Mouse (Mus musculus) cerebellum, adult 2 months (tissue): ENCODE data around the gene Trim46. TPM values are rescaled to one million over a fixed set of nuclear protein-coding genes. Genes with fewer than 3 reads are reported as not detected.

Experiments
- DNase-seq, 2 experiments: peaks; one replicate each; pipeline ENCODE4 v3.0.0; 2021
- H3K27ac ChIP-seq: fragments of 200-500 bp; 2 replicates; pipeline ENCODE4 v1.5.1; 2012; ENCODE audit warnings: low read length, control low read depth, inconsistent platforms; ENCODE audit not compliant: insufficient read depth
- H3K27me3 ChIP-seq: fragments of 200-500 bp; 2 replicates; pipeline ENCODE4 v1.6.1; 2012; ENCODE audit warnings: inconsistent platforms, mild to moderate bottlenecking, low read length, moderate library complexity; ENCODE audit not compliant: control insufficient read depth, insufficient read depth
- H3K4me1 ChIP-seq: fragments of 200-500 bp; 2 replicates; pipeline ENCODE4 v1.6.1; 2011; ENCODE audit warnings: low read length; ENCODE audit not compliant: control insufficient read depth, insufficient read depth
- H3K4me3 ChIP-seq: fragments of 200-500 bp; replicated peaks from 2 replicates; pipeline ENCODE3; 2011; ENCODE audit warnings: mild to moderate bottlenecking, low read depth, low read length, control low read depth; ENCODE audit not compliant: insufficient read depth
- CTCF ChIP-seq: fragments of 200-500 bp; IDR thresholded peaks from 2 replicates; pipeline ENCODE4 v1.5.1; 2011; ENCODE audit warnings: low read depth, mild to moderate bottlenecking, control low read depth, low read length, moderate library complexity, borderline replicate concordance; ENCODE audit not compliant: insufficient read depth
- POLR2A ChIP-seq: fragments of 200-500 bp; IDR thresholded peaks from 2 replicates; pipeline ENCODE4 v1.6.1; 2011; ENCODE audit warnings: low read length, control low read depth, borderline replicate concordance; ENCODE audit not compliant: insufficient read depth
- WGBS: fragments of 180-500 bp; shearing (Covaris S2); methylation state at CpG from one replicate; pipeline ENCODE4 v1.1.7; 2018; 5-methylcytosine and 5-hydroxymethylcytosine counted together
- polyA plus RNA-seq: library from polyadenylated mRNA; depleted of rRNA; stranded (reverse); fragments of >200 nt; gene quantifications from 2 replicates; pipeline ENCODE4 v1.2.3, GENCODE M21; 2012; rRNA removed

The Trim46 gene
- 49.8 and 58.5 TPM in 2 replicates for polyA plus RNA-seq

GRCm38 (mm10) chr3:89246261-89247100 is at the start of gene Trim46:
Trim46 (minus strand) TSS chr3:89246309.
- peak within 1 kb of the TSS; percentile 95 for H3K4me3 ChIP-seq
- DNase-seq, result peak; percentile 94
- TF ChIP-seq CTCF (peak; percentile 89), POLR2A (peak; percentile 49; the same call in 1 of the 2 replicates)
- peak within 1 kb of the TSS; percentile 87 for H3K27ac ChIP-seq
- peaks cover 17% of the 10 kb centered on the region for H3K4me1 ChIP-seq
- no peaks in the 10 kb centered on the region for H3K27me3 ChIP-seq
- under 1% methylated on average over 42 of the region's 42 CpGs for WGBS

DNA sequence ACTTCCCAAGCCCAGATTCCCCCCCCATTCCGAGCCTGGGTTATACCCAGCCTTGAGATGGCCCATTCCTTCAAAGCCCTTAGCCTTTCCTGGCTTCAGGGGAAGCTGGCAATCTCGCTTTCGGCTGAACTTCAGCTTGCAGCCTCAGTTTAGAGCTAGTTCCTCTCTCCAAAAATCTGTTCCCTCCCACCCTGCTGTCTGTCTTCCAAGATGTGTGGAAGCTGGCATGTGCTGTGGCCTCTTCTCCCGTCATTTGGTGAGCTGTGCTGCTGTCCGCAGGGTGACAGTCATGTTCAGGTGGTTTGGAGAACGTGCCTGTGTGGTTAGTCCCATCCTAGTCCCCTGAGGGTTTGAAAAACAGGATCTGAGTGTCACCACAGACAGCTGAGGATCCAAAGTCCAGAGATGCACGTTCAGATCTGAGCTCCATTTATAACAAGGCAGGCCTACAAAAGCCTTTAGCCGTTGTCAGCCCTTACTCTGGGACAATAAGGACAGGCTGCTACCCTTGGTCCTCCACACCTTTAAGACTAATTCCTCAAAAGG is 49.6 kb upstream of the Trim46 start:
- no peak overlapping the region for H3K4me3 ChIP-seq
- no peaks in the 10 kb centered on the region for H3K27me3 ChIP-seq
- TF ChIP-seq POLR2A (no peak), CTCF (no peak)
- H3K4me1 ChIP-seq, result no peaks in the 10 kb centered on the region
- WGBS, result 69% methylated on average over 8 of the region's 8 CpGs
- H3K27ac ChIP-seq, result no peak overlapping the region
- no peak for DNase-seq

GRCm38 (mm10) chr3:89294195-89294594 is 48.1 kb upstream of the Trim46 start:
- H3K4me1 ChIP-seq, result no peaks in the 10 kb centered on the region
- no peak for DNase-seq
- H3K4me3 ChIP-seq, result no peak overlapping the region
- TF ChIP-seq POLR2A, result no peak
- TF ChIP-seq CTCF, result no peak
- 76% methylated on average over 5 of the region's 5 CpGs for WGBS
- H3K27ac ChIP-seq, result no peak overlapping the region
- H3K27me3 ChIP-seq, result no peaks in the 10 kb centered on the region

- Histone ChIP-seq H3K27me3 (no peaks in the 10 kb centered on the region), H3K4me3 (no peak overlapping the region), H3K27ac (no peak overlapping the region), H3K4me1 (no peaks in the 10 kb centered on the region)
- WGBS, result 89% methylated on average over 11 of the region's 11 CpGs
- TF ChIP-seq POLR2A (no peak), CTCF (no peak)
- DNase-seq, result no peak
Observed at GRCm38 (mm10) chr3:89293247-89293918, 47.3 kb upstream of the Trim46 start.

DNA sequence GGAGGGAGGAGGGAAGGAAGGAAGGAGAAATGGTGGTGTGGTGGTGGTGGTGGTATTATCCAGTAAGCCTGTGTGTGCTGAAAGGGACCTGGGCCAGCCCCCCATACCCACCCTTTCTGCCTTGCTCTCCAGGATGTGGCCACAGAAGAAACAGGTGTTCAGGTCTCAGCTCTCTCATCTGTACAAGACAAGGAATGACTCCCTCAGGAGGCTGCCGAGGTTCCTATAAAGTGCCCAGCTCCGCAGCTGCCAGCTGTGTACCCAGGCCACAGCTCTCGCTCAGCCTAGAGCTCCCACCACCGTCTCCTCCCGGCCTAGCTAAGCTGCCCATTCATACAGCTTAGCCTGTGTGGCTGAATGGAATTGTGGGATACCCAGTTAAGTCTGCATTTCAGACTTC is 46.2 kb upstream of the Trim46 start:
- no peak overlapping the region for H3K27ac ChIP-seq
- 59% methylated on average over 5 of the region's 5 CpGs for WGBS
- no peak for TF ChIP-seq CTCF
- TF ChIP-seq POLR2A, result no peak
- no peak for DNase-seq
- H3K4me3 ChIP-seq, result no peak overlapping the region
- H3K27me3 ChIP-seq, result no peaks in the 10 kb centered on the region
- H3K4me1 ChIP-seq, result no peaks in the 10 kb centered on the region

DNA sequence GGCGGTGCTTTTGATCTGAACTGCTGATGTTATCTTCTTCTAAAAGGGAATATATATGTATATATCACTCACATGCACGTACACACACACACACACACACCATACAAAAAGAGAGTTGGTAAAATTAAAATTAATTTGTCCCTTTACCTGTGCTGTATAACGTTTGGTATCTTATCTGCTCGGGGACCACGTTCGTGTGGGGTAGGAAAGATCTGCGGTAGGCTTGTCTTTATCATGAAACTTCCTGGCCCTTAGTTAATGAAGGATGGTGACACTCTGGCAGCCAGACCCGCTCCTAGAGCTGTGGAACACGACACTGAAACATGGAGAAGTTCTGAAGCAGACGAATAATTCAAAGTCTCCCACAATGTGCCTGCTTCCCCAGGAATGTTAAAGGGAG is 45.8 kb upstream of the Trim46 start:
- Histone ChIP-seq H3K27me3 (no peaks in the 10 kb centered on the region), H3K4me1 (no peaks in the 10 kb centered on the region), H3K27ac (no peak overlapping the region), H3K4me3 (no peak overlapping the region)
- 73% methylated on average over 10 of the region's 10 CpGs for WGBS
- DNase-seq, result no peak
- TF ChIP-seq CTCF, result no peak
- no peak for TF ChIP-seq POLR2A

GRCm38 (mm10) chr3:89288503-89288928 is 42.4 kb upstream of the Trim46 start:
- TF ChIP-seq POLR2A (no peak), CTCF (no peak)
- no peaks in the 10 kb centered on the region for H3K4me1 ChIP-seq
- 30% methylated on average over 7 of the region's 7 CpGs for WGBS
- no peak overlapping the region for H3K27ac ChIP-seq
- no peak for DNase-seq
- H3K4me3 ChIP-seq, result no peak overlapping the region
- no peaks in the 10 kb centered on the region for H3K27me3 ChIP-seq
